Mouse (Mus musculus): ENCODE measurements around the gene Rex1bd.

Rex1bd gene

DNA sequence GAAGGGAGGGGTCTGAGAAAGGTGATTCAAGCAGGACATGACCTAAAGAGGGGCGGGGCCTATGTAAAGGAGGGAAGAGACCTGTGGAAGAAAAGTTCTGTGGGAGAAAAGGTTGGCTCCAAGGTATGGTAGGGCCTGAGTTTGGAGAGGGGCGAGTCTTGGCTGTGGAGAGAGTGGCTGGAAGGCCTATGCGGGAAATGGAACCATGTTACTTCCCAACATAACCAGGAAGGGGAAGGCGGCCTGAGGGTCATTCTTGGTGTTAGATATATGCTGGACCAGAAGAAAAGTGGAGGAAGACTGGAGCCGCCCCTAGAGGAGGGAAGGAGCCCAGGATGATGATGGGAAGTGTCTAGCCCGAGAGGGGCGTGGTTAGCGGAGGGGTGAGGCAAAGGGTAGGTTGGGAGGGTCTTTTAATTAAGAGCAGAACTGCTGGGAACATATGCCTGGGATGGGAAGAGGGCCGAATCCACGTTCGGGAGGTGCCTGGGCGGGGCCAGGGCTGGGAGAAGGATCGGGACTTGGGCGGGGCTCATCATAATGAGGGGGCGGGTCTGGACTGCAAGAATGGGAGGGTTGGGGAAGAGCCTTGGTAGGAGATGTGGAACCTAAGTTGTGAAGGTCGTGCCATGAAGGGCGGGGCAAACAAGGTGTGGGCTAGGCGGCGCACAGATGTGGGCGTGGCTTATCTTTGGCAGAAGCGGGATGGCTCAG is 29.1 kb downstream of the Rex1bd start:
- in situ Hi-C loops (cut with MseI, MboI), result no loop called here

DNA sequence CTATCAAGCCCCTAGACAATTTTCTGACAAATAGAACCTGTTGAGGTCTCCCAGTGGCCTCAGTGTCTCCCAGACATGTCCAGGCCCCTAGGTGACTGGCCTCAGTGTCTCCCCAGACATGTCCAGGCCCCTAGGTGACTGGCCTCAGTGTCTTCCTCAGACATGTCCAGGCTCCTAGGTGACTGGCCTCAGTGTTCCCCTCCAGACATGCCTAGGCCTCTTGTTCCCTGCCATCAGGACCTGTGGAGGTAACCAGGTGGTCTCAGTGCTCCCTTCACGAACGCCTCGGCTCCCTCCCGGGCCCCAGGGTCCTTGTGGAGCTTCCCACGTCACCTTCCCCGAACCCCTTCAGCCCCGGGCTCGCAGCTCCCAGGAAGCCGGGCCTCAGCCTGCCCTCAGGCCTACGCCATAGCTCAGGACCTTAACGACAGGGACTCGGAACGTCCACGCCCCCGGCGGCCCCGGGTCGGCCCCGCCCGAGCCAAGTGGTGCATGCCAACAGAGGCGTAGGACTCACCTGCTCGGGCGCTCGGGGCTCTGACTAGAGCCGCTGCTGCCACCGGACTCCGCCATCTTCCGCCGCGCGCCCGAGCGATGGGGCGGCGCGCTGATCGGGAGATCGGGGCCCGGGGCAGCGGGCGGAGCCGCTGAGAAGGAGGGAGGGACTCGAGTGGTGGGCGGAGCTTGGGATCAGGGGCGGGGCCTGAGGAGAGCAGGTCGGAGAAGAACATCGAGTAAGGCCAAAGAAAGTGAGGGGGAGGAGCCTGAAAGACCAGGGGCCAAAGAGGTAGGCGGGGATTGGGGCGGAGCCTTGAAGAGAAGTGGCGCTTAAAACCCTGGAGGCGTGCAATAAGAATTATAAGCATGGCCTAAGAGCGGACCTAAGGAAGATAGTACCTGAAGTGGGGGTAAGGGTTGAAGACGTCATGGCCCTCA is 30.0 kb downstream of the Rex1bd start, which contains the start of gene Klhl26:
Gene Klhl26 (minus strand): TSS at position 636 of the 936 bp plus-strand sequence.
- in situ Hi-C loops (cut with MseI, MboI), result no loop called here

DNA sequence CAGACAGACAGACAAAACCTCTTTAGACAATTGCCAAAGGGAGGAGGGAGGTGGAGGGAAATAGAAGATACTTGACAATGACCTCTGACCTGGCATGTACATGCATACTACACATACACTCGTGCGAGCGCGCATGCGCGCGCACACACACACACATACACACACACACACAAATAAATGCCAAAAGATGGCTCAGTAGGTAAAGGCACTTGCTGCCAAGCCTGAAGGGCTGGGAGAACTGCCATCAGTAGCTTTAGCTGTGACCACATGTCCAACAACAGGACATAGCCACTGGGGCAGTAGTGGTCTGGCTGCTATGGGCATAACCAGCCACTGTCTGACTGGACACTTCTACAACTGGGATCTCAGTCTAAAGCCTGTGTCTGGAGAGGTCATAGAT is 34.7 kb downstream of the Rex1bd start:
- in situ Hi-C loops (cut with MseI, MboI), result no loop called here

DNA sequence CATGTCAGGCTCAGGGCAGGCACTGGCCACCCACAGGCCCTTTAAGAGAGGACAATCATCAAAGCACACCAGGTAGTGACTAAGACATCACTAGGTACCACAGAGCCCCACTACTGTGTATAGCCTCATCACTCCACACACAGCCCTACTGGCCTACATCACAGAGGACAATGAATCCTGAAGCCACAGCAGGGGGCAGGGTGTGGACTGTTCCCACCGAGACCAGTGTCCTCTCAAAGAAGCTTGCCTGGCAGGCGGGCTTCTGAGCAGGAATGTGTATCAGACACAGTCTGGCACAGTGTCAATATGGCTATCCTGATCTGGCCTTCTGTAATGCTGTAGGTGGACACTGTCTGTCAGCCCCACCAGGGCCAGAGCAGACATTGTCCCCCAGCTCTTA is 36.6 kb downstream of the Rex1bd start:
- in situ Hi-C loops (cut with MseI, MboI), result no loop called here

DNA sequence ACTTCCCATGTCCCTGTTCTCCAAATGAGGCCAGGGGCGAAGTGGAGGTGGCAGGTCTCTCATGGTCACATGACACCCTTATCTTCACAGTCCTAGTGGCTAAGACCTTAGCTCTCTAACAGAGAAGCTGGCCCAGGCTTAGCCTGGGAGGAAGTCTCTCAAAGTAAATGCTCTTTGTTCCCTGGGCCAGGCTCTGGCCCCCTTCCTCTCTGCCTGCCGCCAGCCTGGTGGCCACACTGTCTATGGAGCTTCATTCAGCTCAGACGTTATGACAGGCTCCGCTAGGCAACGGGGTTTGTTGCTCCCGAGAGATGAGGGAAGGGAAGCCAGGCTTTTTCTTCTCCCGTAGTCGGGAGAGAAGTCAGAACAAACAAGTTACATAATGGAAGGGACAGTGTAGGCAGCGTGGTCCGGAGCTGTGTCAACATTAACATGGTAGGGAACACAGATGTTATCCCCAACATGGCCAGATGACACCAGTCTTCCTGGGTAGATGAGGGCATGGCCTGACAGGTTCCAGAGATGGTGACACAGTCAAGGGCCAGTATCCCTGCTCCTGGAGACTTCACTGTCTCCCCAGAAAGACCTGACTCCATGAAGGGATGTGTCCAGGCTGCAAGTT is 37.1 kb downstream of the Rex1bd start:
- in situ Hi-C loops (cut with MseI, MboI), result no loop called here

DNA sequence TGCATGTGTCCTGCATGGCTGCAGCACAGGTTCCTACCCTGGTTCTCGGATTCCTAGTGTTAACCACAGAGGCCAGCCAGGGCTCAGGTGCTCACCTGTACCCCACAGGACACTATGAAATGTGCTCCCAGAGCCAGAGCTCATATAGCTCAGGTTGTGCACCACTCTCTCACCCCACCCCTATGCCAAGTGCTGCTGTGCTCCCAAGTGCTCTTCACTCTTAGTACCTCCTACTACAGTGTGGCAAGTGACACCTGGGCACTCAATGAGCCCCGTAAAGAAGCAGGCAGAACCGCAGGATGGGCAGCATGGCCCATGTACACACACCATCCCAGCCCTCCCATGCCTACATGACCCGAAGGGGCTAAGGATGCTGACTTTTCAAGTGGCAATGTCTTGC is 37.8 kb downstream of the Rex1bd start:
- in situ Hi-C loops (cut with MseI, MboI), result no loop called here

DNA sequence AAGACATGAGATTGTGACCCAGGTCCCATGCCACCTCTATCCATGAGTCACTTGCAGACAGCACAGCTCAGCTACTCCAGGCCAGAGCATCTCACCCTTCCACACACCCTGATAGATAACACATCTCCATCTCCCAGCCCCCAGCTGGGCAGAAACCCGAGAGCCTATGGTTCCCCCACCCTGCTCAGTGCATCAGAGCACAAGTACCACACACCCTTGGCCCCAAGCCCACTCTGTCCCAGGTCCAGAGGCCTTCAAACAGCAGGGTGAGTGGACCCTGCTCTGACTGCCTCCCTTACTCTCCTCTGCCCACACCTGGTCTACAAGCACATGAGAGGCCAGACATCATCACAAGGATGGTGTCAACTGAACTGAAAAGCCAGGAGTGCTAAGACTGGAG is 38.6 kb downstream of the Rex1bd start:
- in situ Hi-C loops (cut with MseI, MboI), result no loop called here

DNA sequence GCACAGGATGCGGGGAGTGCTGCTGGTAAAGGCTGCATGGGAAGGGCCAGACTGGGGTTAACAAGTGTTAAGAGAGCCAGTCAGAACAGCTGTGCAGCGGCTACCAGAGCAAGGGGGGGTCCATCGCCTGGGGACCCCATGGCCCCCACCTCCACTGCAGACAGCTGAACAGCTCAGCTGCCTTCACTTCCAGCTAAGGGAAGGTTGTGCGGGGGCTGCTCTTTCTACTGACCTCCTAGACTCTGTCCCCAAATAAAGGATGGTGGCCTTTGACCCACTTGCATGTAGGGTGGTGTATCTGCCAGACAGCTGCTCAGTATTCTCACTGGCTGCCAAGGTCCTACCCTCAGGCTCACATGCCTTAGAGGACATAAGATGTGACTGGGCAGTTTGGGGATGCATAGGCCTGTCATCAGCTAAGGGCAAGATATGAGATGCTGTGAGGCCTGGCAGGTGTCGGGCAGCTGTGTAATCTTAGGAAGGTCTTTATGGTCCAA is 39.3 kb downstream of the Rex1bd start:
- in situ Hi-C loops (cut with MseI, MboI), result no loop called here

DNA sequence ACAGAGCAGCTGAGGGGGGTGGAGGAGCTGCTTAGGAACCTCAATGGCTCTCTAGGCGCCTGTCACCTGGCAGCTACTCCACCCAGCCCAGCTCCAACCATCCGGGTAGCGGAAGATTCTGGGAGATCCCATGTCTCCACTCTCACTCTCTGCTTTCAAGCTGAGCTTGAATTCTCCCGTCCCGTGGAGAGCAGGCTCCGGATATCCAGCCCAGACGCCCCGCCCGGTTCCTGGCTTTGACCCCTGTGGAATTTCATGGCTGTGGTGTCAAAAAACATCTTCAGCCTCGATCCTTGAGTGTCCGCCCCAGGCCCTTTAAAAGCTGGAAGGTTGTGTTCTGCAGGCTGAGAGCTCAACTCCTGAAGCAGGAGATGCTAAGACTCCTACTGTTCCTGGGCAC is 39.8 kb downstream of the Rex1bd start:
- in situ Hi-C loops (cut with MseI, MboI), result no loop called here

DNA sequence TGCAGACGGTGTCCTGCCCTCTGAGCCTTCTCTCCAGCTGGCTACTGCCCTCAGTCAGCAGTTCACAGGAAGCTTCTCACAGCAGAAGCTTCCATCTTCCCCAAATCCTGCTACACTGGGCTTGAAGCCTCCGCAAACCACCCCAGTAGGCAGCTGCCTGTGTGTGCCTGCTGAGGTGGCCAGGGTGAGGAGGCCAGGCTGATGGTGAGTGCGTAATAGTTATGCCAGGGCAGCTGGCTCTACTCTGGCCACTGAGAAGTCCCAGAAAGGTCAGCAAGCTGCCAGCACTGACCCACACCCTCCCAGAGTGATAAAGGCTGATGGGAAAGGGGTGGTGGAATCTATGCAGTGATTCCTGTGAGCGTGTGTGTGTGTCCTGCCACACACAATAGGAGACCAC is 40.2 kb downstream of the Rex1bd start:
- in situ Hi-C loops (cut with MseI, MboI), result no loop called here

DNA sequence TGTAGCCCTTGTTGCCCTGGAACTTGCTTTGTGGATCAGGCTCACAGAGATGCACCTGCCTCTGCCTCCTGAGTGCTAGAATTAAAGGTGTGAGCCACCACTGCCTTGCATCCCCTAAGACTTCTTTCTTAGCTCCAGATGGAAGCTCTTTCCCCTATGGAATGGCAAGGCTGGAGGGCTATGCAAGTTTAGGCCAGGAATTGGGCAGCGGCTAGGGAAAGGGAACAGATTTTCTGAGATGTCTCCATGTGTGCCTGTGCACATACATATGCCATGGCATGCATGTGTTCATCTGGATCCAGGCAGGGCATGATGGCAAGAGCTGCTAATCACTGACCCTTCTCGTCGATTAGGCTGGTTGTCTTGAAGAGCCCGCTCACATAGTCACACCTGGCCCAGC is 40.9 kb downstream of the Rex1bd start:
- in situ Hi-C loops (cut with MseI, MboI), result no loop called here

DNA sequence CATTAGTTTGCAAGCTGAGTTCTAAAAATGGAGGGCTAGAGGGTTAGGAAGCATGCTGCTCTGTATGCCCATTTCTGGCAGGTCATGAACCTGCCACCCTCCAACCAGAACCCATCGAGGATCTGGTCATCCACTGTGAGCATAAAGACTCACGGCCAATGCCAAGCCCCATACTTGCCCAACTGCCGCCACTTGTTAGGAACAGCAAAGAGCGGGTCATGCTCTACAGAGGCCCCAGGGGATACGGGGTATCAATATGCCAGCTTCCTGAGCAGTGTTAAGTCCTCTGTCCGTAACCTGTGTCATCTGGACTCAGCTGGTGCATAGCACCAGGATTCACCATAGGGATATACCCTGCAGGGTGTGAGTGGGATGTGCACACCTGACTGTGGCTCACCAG is 42.4 kb downstream of the Rex1bd start:
- in situ Hi-C loops (cut with MseI, MboI), result no loop called here

DNA sequence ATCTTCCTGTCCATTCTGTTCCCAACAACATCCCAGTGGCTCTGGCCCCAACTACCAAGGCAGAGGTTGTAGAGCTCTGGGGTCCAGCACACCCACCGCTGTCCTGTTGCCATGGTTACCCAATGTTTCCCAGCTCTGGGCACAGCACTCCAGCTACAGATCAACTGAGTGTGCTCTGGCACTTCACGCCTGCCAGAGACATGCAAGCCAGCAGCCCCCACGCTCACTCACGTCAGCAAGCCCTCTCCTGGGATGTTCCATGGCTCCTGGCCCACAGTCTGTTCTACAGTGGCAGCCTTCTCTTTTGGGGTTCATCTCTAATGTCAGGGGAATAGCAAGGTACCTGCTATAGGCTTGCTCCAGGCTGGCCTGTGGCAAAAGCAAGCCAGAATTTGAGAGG is 43.2 kb downstream of the Rex1bd start:
- in situ Hi-C loops (cut with MseI, MboI), result no loop called here

DNA sequence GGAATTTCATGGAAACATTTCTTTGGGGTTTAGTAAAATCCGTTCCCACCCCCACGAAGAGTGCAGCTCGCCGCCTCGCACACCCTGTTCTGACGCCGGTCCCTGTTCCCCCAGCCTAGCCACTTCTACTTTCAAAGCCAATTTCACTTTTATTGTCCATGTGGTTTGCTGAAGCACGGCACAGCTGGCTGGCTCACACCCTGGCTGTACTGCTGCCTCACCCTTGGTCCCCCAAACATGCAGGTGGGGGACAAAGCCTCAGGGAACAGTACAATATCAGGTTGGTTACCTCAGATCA is 44.1 kb downstream of the Rex1bd start:
- in situ Hi-C loops (cut with MseI, MboI), result no loop called here

DNA sequence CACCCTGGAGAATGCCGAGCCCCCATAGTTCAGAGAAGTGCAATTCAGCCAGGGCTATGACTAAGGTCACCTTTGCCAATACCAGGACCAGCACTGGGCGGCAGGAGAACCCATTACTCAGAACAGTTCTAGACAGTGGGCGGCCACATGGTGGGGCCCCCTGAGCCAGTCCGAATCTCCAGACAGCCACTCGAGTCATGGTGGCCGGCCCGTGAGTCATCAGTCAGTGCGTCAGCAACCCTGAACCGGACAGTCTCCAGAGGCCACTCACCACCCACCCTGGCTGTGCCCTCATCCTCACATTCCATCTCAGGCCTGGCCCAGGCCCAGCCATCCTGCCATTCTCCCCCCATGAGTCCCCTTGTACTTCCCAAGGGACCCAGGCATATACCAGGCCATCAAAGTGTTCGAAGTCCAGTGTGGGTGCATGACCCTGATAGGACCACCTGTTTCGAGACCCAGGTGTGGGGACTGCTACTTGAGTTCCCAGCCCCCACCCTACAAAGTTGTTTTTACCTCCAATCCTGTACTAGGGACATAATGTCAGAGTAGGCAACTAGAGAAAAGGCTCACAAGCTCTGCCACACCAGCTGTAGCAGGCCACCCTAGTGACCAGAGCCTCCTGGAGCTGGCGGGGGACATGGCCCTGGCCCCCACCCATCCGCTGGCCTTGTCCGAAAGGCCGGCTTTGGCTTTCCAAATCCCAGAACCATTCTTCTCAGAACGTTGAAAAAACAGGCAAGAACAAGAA is 44.6 kb downstream of the Rex1bd start:
- in situ Hi-C loops (cut with MseI, MboI), result no loop called here

DNA sequence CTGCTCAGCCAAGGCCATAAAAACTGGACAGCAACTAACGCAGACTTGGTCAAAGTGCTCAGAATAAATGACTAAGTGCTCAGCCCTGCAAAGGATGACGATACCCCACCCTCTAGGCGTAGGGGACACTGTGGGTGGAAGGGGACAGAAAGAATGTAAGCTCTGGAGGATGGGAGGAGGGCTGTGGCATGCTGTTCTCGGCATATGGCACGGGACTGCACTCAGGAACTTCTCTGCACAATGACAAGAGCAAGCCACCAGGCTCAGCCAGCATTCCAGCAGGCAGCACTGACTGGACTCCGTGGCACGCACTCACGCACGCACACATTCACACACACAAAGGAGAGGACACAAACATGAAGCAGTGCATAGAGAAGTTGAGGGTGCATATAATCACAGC is 45.9 kb downstream of the Rex1bd start:
- in situ Hi-C loops (cut with MseI, MboI), result no loop called here

DNA sequence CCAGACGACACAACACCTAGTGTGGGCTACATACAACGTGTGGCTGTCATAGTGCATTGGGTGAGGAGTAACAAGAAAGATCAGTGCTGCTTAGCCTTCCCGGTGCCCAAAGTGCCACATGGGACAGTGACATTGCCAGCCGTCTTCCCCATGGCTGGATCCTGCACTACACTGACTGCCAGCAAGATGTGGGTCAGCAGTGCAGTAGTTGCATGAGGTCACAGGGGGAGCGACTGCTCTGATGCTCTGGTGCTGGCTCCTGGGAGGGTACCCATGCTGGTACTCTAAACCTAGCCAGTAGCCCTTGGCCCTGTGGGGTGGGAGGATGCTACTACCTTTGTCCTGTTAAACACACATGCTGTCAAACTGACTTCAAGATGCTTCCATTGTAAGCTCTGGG is 46.4 kb downstream of the Rex1bd start:
- in situ Hi-C loops (cut with MseI, MboI), result no loop called here

DNA sequence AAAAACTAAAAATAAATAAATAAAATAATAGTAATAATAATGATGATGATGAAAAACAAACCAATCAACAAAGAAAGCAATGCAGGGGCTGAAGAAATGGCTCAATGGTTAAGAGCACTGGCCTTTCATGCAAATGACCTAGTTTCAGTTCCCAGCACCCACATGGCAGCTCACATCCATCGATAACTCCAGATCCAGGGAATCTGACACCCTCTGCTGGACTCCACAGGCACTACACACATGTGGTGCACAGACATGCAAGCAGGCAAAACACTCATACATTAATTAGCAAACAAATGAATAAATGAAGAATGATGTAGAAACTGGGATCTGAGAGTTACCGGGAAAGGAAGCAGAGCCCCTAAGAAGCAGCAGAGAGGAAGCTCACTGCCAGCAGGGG is 46.9 kb downstream of the Rex1bd start:
- in situ Hi-C loops (cut with MseI, MboI), result no loop called here

DNA sequence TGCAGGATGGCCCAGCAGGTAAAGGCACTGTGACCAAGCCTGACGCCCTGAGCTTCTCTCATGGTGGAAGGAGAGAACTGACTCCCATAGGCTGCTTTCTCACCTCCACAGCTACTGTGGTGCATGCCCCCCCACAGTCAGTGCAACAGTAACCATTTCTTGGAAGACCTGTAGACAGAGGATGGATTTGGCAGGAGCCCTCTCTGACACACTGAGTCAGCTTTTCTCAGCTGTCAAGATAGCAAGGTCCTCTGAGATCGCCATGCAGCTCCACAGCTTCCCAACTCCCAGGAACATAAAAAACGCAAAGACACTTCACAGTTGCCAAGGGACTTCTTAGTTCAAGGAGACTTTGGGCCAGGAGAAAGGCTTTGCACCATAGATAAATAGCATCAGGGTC is 48.1 kb downstream of the Rex1bd start:
- in situ Hi-C loops (cut with MseI, MboI), result no loop called here

DNA sequence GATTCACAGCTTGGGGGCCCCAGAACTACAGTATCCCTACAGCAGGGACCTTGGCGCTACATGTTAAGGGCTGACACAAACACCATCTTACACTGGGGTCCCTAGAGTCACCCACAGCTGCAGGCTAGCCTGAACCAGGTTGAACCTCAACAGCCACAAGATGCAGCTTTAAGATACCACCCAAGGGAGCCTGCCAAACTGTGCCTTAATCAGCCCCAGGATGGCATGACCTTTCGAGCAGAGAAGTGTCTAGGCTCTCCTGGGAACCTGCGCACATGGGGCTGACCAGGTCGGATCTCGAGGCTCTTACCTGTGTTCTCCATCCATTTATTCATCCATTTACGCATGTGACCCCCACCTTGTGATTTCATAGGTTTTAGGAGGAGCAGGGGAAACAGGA is 48.7 kb downstream of the Rex1bd start:
- in situ Hi-C loops (cut with MseI, MboI), result no loop called here

DNA sequence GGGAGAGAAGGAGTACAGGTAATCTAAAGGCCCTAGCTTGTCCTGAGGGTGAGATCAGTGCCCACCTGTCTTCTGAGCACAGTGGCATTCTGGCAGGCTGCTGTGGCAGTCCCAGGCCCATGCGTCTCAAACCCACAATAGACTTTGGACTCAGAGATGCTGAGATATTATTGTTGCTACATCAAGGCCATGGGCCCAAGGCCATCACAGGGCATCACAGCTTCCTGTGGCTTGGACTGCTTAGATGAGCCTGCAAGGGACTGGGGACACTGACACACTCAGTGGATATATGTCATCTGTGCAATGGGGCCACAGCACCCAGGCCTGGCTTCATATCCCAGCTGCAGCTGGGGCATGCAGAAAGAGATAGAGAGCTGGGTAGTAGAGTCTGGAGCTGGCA is 49.6 kb downstream of the Rex1bd start:
- in situ Hi-C loops (cut with MseI, MboI), result no loop called here
